Mouse (Mus musculus): ENCODE results near the gene Fam172a. TPM values are rescaled to one million over a fixed set of nuclear protein-coding genes. Genes with fewer than 3 reads are reported as not detected.

Fam172a gene
- polyA plus RNA-seq, 1 experiment: 0.56 TPM

- TF ChIP-seq GATA1 (IDR thresholded peaks at IDR 0.05; ENCODE audit: low read length) (no peak), TAL1 (IDR thresholded peaks at IDR 0.05; ENCODE audit: low read length) (no peak)
- Histone ChIP-seq H3K4me3 (replicated peaks) (no peak overlapping the region), H3K27me3 (ENCODE audit: control insufficient read depth) (no peaks in the 10 kb centered on the region), H3K9me3 (ENCODE audit: control insufficient read depth, low read length) (no peaks in the 10 kb centered on the region), H3K36me3 (ENCODE audit: control insufficient read depth) (no peaks in the 10 kb centered on the region), H3K4me1 (ENCODE audit: control insufficient read depth) (no peaks in the 10 kb centered on the region)
Observed at GRCm38 (mm10) chr13:78091949-78092348, 390.1 kb downstream of the Fam172a start.

GRCm38 (mm10) chr13:78094352-78094751 is 392.5 kb downstream of the Fam172a start:
- TF ChIP-seq TAL1 (IDR thresholded peaks at IDR 0.05; ENCODE audit: low read length) (no peak), GATA1 (IDR thresholded peaks at IDR 0.05; ENCODE audit: low read length) (no peak)
- Histone ChIP-seq H3K36me3 (ENCODE audit: control insufficient read depth) (no peaks in the 10 kb centered on the region), H3K27me3 (ENCODE audit: control insufficient read depth) (no peaks in the 10 kb centered on the region), H3K4me3 (replicated peaks) (no peak overlapping the region), H3K4me1 (ENCODE audit: control insufficient read depth) (no peaks in the 10 kb centered on the region), H3K9me3 (ENCODE audit: control insufficient read depth, low read length) (no peaks in the 10 kb centered on the region)

GRCm38 (mm10) chr13:78095071-78095973 is 393.5 kb downstream of the Fam172a start:
- Histone ChIP-seq H3K4me3 (replicated peaks) (no peak overlapping the region), H3K4me1 (ENCODE audit: control insufficient read depth) (no peaks in the 10 kb centered on the region), H3K9me3 (ENCODE audit: control insufficient read depth, low read length) (no peaks in the 10 kb centered on the region), H3K36me3 (ENCODE audit: control insufficient read depth) (no peaks in the 10 kb centered on the region), H3K27me3 (ENCODE audit: control insufficient read depth) (no peaks in the 10 kb centered on the region)
- TF ChIP-seq GATA1 (IDR thresholded peaks at IDR 0.05; ENCODE audit: low read length): no peak
- TF ChIP-seq TAL1 (IDR thresholded peaks at IDR 0.05; ENCODE audit: low read length): no peak

DNA sequence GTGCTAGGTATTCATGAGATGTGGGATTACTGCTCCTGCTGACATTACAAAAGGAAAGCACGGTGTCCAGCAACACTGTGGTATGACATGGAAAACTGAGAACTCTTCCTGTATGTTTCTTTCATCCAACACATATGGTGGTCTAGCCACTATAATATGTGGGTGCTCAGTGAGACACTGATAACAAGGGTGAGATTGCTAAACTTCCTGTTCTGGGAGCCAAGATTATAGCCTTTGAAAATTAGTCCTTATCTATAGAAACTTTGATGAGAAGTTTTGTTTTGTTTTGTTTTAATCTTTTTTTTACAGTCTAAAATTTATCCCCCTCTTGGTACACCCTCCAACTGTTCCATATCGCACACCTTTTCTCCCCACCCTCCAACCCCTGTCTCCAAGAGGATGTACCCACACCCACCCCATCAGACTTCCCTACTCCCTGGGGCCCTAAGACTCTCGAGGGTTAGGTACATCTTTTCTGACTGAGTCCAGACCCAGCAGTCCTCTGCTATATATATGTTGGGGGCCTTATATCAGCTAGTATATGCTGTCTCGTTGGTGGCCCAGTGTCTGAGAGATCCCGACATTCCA is 397.1 kb downstream of the Fam172a start:
- Histone ChIP-seq H3K4me3 (replicated peaks) (no peak overlapping the region), H3K36me3 (ENCODE audit: control insufficient read depth) (no peaks in the 10 kb centered on the region), H3K9me3 (ENCODE audit: control insufficient read depth, low read length) (no peaks in the 10 kb centered on the region), H3K4me1 (ENCODE audit: control insufficient read depth) (no peaks in the 10 kb centered on the region), H3K27me3 (ENCODE audit: control insufficient read depth) (no peaks in the 10 kb centered on the region)
- TF ChIP-seq GATA1 (IDR thresholded peaks at IDR 0.05; ENCODE audit: low read length) (no peak), TAL1 (IDR thresholded peaks at IDR 0.05; ENCODE audit: low read length) (no peak)

GRCm38 (mm10) chr13:78099746-78100530 is 398.1 kb downstream of the Fam172a start:
- Histone ChIP-seq H3K4me1 (ENCODE audit: control insufficient read depth) (no peaks in the 10 kb centered on the region), H3K36me3 (ENCODE audit: control insufficient read depth) (no peaks in the 10 kb centered on the region), H3K4me3 (replicated peaks) (no peak overlapping the region), H3K9me3 (ENCODE audit: control insufficient read depth, low read length) (no peaks in the 10 kb centered on the region), H3K27me3 (ENCODE audit: control insufficient read depth) (no peaks in the 10 kb centered on the region)
- TF ChIP-seq GATA1 (IDR thresholded peaks at IDR 0.05; ENCODE audit: low read length): no peak
- no peak for TF ChIP-seq TAL1 (IDR thresholded peaks at IDR 0.05; ENCODE audit: low read length)

- Histone ChIP-seq H3K4me1 (ENCODE audit: control insufficient read depth) (no peaks in the 10 kb centered on the region), H3K9me3 (ENCODE audit: control insufficient read depth, low read length) (no peaks in the 10 kb centered on the region)
Observed at GRCm38 (mm10) chr13:78100664-78101063, 398.8 kb downstream of the Fam172a start.

GRCm38 (mm10) chr13:78102337-78102736 is 400.5 kb downstream of the Fam172a start:
- TF ChIP-seq TAL1 (IDR thresholded peaks at IDR 0.05; ENCODE audit: low read length) (no peak), GATA1 (IDR thresholded peaks at IDR 0.05; ENCODE audit: low read length) (no peak)
- H3K9me3 ChIP-seq (ENCODE audit: control insufficient read depth, low read length): no peaks in the 10 kb centered on the region
- H3K27me3 ChIP-seq (ENCODE audit: control insufficient read depth): no peaks in the 10 kb centered on the region

More at GRCm38 (mm10) chr13:78100664-78101063, 398.8 kb downstream of the Fam172a start:
- no peaks in the 10 kb centered on the region for H3K36me3 ChIP-seq (ENCODE audit: control insufficient read depth)
- H3K4me3 ChIP-seq (replicated peaks): no peak overlapping the region
- no peaks in the 10 kb centered on the region for H3K27me3 ChIP-seq (ENCODE audit: control insufficient read depth)
- TF ChIP-seq GATA1 (IDR thresholded peaks at IDR 0.05; ENCODE audit: low read length) (no peak), TAL1 (IDR thresholded peaks at IDR 0.05; ENCODE audit: low read length) (no peak)

DNA sequence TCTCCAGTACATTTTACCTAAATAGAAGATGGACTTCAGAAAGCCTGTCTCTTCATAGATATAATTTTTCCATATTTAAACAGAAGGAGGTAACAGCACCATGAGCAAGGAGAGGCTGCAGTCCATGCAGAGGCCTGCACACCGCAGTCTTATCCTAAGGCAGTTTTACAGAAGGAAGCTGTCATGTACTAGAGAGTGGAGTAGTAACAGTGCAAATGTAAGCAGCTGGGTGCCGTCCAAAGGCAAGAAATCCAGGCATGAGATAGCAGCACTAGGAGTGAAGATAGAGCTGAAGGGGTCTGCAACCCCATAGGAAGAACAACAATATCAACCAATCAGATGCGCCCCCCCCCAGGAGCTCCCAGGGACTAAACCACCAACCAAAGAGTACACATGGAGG is 403.0 kb downstream of the Fam172a start:
- Histone ChIP-seq H3K27me3 (ENCODE audit: control insufficient read depth) (no peaks in the 10 kb centered on the region), H3K9me3 (ENCODE audit: control insufficient read depth, low read length) (no peaks in the 10 kb centered on the region), H3K4me3 (replicated peaks) (no peak overlapping the region), H3K36me3 (ENCODE audit: control insufficient read depth) (no peaks in the 10 kb centered on the region), H3K4me1 (ENCODE audit: control insufficient read depth) (no peaks in the 10 kb centered on the region)
- no peak for TF ChIP-seq TAL1 (IDR thresholded peaks at IDR 0.05; ENCODE audit: low read length)
- TF ChIP-seq GATA1 (IDR thresholded peaks at IDR 0.05; ENCODE audit: low read length): no peak

More at GRCm38 (mm10) chr13:78102337-78102736, 400.5 kb downstream of the Fam172a start:
- Histone ChIP-seq H3K36me3 (ENCODE audit: control insufficient read depth) (no peaks in the 10 kb centered on the region), H3K4me1 (ENCODE audit: control insufficient read depth) (no peaks in the 10 kb centered on the region), H3K4me3 (replicated peaks) (no peak overlapping the region)

DNA sequence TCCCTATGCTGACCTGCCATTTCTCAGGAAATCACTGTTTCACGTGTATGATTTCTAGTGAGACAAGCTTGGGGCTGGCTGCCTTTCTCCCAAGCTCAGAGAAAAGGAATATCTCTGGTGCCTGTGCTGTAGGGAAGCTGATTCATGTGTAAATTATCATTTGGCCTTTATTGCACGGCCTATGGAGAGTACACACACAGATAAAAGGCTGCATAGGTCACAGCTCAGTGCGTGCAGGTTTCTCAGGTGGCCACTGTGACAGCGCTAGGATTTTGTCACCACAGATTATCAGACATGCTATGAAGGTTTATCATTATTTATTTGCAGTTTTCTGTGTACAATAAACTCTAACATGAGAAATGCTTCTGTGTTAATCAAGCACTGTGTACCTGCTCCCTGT is 408.8 kb downstream of the Fam172a start:
- Histone ChIP-seq H3K36me3 (ENCODE audit: control insufficient read depth) (no peaks in the 10 kb centered on the region), H3K4me1 (ENCODE audit: control insufficient read depth) (no peaks in the 10 kb centered on the region), H3K4me3 (replicated peaks) (no peak overlapping the region), H3K9me3 (ENCODE audit: control insufficient read depth, low read length) (no peaks in the 10 kb centered on the region), H3K27me3 (ENCODE audit: control insufficient read depth) (no peaks in the 10 kb centered on the region)
- TF ChIP-seq TAL1 (IDR thresholded peaks at IDR 0.05; ENCODE audit: low read length): no peak

Data from erythroblast, embryonic 14.5 days (primary cell).